Comparison of ENCODE assay signal across 1 mouse cellular context in the genomic region with DNA sequence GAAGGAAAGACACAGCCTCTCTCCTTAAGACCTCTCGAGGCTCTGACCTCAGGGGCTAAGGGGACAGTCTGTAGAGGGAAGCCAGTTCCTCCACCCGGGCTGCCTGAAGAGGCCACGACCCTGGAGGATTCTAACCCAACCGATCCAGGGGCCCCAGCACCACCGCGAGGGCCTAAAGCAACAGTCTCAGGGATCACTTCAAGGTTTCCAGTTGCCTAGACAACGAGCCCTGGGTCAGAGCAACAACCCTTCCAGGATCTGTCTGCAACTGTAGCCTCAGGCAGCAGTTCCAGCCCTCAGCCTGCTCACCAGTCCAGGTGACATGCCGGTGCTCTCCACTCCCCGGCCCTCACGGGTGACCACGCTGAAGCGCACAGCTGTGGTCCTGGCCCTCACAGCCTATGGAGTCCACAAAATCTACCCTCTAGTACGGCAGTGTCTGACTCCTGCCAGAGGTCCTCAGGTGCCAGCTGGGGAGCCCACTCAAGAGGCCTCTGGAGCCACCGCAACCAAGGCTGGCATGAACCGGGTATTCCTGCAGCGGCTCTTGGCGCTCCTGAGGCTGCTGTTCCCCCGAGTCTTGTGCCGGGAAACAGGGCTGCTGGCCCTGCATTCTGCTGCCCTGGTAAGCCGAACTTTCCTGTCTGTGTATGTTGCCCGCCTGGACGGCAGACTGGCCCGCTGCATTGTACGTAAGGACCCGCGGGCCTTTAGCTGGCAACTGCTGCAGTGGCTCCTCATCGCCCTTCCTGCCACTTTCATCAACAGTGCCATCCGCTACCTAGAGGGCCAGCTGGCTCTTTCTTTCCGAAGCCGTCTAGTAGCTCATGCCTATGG.
TF ChIP-seq lines count a peak whose summit lies in the region.

No protein-coding gene starts in this region.

TF ChIP-seq in MEL, 35 proteins besides CTCF, POLR2A, EP300 and RAD21:
- TF ChIP-seq HCFC1 (IDR thresholded peaks at IDR 0.05; ENCODE audit: low read depth, low read length) (no peak), NELFE (IDR thresholded peaks at IDR 0.05; ENCODE audit: low read depth, low read length) (peak; percentile 44), SIN3A (IDR thresholded peaks at IDR 0.05; ENCODE audit: low read length) (peak; percentile 30; the same call in 1 of the 2 replicates), ZMIZ1 (IDR thresholded peaks at IDR 0.05; ENCODE audit: low read depth, low read length) (0 out of 2 replicates have a peak, but pooled peaks have one; percentile 44)
